Mouse (Mus musculus) liver, adult (tissue): ENCODE measurements around the gene Atp5d.

ENCODE experiments used
- GATA4 ChIP-seq: IDR thresholded peaks from 2 replicates; pipeline ENCODE4 v1.6.1; 2014; ENCODE audit warnings: mild to moderate bottlenecking, low read length; ENCODE audit not compliant: insufficient replicate concordance

The Atp5d gene

DNA sequence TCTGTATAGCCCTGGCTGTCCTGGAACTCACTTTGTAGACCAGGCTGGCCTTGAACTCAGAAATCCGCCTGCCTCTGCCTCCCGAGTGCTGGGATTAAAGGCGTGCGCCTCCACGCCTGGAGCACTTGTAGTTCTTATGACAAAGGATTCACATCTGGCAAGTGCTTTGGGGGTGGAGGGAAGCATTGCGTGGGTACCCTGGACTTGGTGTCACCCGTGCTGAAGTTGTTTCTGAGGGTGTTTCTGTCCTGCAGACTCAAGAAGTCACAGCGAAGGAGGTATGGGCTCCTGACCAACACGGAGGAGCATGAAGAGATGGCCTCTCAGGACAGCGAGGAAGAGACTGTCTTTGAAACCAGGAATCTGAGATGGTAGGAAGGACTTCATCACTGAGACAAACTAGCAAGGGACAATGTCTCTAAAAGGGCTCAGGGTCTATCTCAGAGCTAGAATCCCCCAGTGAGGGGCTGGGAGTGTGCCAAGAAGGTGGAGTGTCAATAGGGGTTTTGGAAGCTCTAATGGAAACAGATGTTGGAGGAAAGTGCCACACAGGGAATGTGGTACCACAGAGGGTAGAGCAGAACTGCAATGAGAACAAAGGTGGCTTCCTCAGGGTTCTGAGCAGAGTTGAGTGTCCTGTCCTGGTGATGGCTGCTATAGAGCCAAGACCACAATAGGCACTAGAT, 35.7 kb downstream of the Atp5d start:
- no peak for TF ChIP-seq GATA4

DNA sequence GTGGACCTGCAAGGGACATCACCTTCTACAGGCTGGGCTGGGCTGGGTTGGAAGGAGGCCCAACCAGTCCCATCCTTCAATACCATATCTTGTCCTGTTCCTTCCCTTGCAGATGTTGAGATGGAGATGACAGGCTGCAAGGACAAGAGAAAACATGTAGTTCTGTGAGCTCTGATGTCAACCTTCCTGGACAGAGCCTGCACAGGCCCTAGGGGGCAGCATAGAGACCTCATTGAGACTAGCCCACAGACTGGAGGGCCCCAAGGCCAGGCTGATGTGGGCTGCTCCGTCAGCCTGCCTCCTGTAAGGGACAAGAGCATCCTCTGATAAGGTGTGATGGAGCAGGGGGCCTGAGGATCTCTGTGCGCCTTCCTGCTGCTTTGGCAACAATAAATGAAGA, 36.3 kb downstream of the Atp5d start:
- TF ChIP-seq GATA4: no peak

DNA sequence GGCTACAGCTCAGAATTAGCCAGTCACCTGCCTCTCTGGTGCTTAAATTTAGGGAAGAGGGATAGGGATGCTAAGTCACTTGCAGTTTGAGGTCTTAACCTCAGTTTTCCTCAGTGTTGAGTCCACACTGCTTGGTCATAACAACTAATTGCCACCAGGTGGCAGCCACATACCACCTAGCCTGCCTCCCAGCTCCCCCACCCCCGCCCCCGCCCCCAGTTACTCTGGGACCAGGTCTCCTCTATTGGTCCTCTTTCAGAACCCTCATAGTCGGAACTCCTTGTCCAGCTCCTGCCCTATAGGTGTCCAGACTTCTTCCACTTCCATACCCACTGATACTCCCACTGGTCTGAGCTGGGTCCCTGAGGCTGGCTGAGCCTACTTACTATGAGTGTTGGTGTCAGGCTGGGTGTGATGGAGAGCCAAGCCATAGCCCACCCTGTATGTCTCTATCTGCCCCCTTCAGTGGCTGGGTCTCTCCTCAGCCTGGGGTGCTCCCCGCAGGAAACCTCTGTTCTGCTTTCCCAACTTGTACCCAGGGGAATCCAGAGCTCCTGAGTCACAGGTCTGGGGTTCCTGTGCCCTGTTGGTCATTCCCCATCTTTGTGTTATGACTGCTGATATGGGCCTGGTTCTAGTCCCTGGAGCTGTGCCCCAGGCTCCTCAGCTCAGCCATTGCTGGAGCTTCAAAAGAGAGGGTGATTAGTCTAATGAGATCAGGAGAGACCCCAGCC, 37.3 kb downstream of the Atp5d start:
- TF ChIP-seq GATA4: no peak

DNA sequence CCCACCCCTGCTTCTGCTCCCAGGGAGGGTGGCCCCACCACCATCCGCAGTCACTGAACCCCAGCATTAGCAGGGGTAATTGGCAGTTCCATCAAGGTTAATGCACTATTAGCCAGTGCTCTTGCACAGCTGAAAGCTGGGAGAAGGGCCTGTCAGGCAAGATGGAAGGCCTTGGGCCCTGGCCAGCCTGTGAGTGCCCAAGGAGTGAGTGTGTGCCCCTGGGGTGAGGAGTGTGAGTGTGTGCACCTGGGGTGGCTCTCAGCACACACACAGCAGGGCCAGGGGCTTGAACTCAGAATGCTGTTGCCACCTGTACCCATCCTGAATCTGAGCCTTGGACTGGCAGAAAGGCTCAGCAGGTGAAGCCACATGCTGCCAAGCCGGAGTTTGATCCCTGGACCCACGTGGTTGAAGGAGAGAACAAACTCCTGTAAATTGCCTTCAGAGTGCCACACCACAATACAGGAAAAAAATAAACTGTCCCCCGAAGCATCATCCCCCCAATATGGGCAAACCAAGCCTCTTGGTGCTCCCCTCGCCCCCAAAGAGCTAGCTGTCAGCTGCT, 37.9 kb downstream of the Atp5d start:
- TF ChIP-seq GATA4: no peak

DNA sequence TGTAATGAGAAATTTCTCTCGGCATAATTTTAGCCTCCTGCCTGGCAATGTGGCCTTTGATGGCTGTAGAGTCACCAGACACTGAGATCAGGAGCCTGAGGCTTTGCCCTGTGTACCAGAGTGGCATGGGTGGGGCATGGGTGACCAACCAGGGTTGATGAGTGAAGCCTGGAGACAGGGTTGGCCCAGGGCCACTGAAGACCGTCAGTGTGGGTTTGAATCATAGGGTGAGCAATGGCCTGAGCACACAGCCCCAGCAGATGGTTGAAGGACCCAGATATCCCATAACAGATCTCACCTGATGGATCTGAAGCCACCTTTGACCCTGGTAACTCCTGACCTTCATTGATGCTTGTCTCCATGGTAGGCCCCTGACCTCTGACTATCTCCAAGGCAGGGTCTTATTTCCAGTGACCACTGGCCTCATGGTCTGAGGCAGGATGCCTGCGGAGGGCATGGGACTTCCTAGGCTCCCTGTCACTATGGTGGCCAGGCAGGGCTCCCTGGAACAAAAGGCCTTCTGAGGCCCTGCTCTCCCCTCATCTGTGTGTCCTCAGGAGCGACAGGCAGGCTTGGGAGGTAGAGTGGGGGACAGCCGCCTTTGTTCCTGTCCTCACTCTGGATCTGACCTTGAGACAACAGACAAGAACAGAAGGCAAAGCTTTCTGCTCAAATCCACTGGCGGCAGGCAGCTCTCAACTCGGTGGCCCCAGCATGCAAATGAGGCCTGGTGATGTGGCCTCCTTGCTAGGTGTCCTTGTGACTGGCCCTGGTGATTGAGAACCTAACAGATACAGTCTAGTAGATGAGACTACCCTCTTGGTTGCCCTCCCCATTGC, 39.2 kb downstream of the Atp5d start:
- no peak for TF ChIP-seq GATA4

DNA sequence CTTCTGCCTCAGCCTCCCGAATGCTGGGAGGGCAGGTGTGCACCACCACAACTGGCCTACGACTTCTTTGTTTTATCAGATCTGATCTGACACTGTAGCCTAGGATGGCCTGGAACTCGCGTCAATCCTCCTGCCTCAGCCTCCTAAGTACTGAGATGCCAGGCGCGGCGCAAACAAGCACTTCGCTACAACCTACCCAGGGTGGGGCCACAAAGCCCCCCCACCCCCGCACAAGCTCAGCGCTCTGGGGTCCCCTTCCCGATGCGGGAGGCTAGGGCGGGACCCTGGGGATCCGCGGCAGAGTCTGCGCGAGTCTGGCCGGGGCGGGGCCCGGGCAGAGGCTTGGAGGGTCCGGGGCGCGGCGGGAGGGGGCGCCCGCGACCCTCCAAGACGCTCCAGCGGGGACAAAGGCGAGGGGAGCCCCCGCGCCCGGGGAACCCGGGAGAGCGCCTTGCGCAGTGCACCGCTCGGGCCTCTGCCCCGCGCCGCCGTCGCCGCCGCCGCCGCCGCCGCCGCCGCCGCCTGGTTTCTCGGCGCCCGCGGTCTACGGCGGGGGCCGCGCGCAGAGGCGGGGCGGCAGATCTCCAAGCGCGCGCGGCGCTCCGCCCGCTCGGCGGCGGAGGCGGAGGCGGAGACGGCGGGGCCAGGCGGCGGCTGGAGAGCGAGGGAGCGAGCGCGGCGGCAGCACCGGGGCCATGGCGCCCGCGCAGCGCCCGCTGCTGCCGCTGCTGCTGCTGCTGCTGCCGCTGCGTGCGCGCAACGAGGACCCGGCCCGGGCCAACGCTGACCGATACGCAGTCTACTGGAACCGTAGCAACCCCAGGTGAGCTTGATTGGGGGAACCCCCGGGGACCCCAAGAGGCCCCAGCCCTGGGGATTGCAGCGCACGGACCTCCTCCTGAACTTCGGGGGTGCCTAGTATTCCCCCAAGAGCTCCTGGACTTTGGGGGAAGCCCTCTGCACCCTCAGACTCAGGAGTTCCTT, 40.9 kb downstream of the Atp5d start, which contains the start of gene Efna2:
Efna2 (plus strand) TSS at position 415 of the 984 bp plus-strand sequence.
- no peak for TF ChIP-seq GATA4

DNA sequence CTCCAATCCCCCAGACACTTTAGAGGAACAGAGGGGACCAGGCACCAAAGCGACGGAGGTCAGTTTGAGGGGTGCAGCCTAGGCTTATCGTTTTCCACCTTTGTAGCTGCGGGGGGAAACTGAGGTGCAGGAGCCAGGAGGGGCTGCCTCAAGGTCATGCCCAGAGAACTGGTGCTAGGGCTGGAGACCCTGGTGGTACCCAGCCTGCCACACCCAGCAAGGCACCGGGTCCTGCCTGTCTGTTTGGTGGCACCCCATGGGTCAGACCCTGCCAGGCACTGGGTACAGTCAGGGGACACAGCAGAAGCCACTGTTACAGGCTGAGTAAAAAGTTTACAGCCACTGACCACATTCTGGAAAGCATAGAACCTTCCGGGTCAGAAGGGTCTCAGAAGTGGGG, 41.9 kb downstream of the Atp5d start:
- no peak for TF ChIP-seq GATA4

DNA sequence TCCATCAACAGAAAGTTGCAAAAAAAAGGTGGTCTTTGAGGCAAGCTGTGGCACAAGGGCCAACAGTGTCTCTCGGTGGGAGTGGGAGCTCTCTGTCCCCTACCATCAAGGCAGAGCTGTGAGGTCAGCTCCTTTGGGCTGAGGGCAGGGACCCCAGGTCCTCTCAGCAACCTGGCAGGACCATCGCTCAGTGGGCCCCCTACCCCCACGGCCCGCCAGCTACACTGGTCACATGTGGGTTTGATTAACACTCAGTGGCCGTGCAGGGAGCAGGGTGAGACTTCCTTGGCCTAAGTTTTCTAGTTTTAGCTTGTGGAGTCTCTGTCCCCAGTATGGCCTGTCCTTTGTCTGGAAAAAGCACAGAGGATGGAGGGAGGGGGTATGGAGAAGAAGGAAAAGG, 42.4 kb downstream of the Atp5d start:
- no peak for TF ChIP-seq GATA4

DNA sequence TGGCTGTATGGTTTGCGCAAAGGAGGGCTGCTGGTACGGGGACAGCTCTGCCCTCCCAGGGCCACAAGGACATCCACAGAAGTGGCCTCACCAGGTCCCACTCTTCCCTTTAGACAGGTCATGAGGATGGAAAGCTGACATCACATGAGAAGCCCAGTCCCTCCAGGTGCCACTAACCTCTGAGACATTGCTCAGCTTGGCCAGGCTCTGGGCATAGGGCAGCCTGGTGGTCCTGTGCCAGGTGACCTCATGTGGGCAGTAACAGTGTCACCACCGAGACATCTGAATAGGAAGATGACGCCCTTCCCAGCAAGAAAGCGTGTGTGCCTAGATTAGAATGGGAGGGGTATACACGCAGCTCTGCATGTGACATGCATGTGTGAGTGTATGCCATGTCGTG, 44.1 kb downstream of the Atp5d start:
- no peak for TF ChIP-seq GATA4

DNA sequence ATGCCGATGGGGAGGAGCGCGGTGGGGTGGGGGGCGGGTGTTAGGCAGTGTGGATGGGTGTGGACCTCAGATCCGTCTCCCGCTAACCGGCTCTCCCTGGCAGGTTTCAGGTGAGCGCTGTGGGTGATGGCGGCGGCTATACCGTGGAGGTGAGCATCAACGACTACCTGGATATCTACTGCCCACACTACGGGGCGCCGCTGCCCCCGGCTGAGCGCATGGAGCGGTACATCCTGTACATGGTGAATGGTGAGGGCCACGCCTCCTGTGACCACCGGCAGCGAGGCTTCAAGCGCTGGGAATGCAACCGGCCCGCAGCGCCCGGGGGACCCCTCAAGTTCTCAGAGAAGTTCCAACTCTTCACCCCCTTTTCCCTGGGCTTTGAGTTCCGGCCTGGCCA, 48.2 kb downstream of the Atp5d start:
- TF ChIP-seq GATA4: no peak

DNA sequence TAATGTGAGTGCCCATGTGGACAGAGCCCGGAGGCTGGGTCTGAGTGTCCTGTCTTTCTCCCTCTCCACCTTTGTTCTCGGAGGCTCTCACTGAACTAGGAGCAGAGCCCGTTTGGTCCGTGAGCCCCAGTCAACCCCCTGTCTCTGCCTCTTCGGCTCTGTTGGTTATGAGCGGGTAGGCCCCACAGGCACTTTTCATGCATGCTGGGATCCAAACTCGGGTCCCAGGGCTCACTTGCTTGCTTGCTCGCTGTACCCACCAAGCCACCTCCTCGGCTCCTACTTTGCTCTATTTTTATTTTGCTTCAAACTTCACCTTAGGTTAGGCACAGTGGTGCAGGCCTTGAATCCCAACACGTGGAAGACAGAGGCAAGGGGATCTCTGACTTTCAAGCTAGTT, 49.3 kb downstream of the Atp5d start:
- no peak for TF ChIP-seq GATA4

DNA sequence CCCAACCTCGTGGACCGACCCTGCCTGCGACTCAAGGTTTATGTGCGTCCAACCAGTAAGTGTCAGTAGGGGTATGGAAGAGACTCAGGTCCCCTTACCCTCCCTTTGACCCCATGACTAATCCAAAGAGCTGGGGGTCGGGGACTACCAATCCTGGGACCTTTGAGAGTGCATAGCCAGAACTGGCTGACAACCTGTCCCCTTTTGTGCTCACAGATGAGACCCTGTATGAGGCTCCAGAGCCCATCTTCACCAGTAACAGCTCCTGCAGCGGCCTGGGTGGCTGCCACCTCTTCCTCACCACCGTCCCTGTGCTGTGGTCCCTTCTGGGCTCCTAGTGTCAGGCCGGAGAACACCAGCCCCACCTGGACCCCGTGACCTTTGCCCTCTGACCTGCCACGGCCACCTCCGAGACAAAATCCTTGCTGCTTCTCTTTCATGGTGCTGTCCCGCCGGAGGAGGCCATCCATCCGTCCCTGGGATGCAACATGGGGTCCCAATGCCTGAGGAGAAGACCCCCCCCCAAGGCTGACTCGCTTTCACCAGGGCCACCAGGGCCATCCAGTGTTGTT, 50.1 kb downstream of the Atp5d start:
- no peak for TF ChIP-seq GATA4

DNA sequence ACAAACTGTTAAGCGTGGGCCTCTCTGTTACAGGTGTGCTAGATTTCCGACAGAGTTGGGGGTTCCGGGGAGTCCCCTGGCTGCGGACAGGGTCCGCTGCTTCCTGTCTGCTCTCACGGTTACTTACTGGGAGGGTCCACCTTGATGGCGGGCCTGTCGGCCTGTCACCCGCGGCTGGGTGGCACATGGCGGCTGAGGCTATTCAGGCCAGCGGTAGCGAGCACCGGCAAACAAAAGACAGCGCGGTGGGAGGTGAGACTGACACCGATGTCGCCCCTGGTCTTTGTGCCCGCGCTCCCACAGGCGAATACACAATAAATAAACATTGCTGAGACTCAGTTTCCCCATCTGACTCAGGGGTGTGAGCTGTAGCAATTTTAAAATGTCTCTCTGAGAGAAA, 51.6 kb downstream of the Atp5d start:
- no peak for TF ChIP-seq GATA4

DNA sequence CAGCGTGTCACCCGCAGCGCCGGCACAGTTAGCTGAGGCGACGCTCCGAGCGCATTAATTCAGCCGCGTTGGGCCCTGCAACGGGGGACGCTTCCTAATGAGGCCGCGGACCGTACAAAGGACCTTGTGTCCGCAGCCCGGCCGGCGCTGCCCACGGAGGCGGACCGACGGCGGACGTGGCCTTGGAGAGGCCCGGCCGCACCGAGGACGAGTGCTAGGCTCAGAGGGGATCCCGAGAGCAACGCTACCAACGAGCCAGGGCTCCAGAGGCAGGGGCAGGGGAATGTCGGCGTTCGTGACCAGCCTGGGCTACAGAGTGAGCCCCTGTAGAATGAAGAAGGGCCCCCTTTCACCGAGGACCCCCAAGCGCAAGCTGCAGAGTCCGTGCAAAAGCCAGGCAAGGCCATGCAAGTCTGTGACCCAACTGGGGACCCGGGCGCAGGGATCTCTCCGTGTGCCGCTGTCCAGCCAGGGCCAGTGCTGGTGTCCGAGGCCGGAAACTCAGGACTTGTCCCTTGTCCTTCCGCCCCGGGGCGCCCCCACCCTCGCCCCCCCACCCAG, 52.1 kb downstream of the Atp5d start:
- TF ChIP-seq GATA4: no peak
